In the genomic region with DNA sequence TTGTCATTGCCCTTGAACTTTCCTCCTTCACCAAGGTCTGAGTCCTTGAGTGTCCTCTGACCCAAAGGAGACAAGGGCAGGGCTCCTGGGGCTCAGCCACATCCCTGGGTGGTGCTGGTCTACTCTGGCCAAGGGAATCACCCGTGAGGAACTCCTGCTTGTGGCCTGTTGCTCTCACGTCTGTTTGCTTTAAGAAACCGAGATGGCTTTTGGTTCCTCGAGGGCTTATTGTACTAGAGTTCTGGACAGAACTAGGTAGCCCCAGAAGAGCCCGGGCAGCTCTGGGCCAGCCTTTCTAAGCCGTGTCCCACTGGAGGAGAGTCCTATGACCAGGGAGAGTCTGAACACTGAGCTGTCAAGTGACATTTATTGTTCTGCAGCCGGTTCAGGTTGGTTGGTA, we compare ENCODE assay signal across 36 mouse cellular contexts. TPM values are rescaled to one million over a fixed set of nuclear protein-coding genes. Genes with fewer than 3 reads are reported as not detected.
A peak's percentile ranks its signal among the peaks of the same experiment; 100 is the strongest.
DNase-seq lines count a peak whose midpoint lies in the region; ATAC-seq lines count a peak whose summit lies in the region.
"Had no signal": no experiment of that assay in that cellular context is flagged by ENCODE, and none has a peak within 500 bp of the region (broad histone marks: within the 10 kb centered on the region; RNA-seq: fewer than 3 reads in every experiment).

No protein-coding gene starts in this region.

- peaks cover 15% of the 10 kb centered on the region; the same call in 1 of the 2 replicates for H3K4me1 ChIP-seq in embryonic facial prominence, embryonic 13.5 days
- H3K4me1 ChIP-seq in embryonic facial prominence, embryonic 10.5 days: peaks cover 7% of the 10 kb centered on the region; the same call in 1 of the 2 replicates
- H3K4me1 ChIP-seq in embryonic facial prominence, embryonic 15.5 days: peaks cover 10% of the 10 kb centered on the region
- H3K4me1 ChIP-seq in stomach, embryonic 16.5 days (ENCODE audit: control insufficient read depth, insufficient read depth, low read length): 0 out of 2 replicates have a peak, but pooled peaks cover 2% of the 10 kb centered on the region
- no peaks in the 10 kb centered on the region for H3K4me1 ChIP-seq in forebrain, embryonic 11.5 days (replicated peaks; ENCODE audit: control insufficient read depth, insufficient read depth, low read length)
- H3K4me1 ChIP-seq: forebrain, embryonic 12.5 days; heart, embryonic 13.5 days; liver, embryonic 12.5 days; neural tube, embryonic 13.5 days had no signal

- DNase-seq in embryonic facial prominence, embryonic 10.5 days (ENCODE audit: low spot score): no peak
- DNase-seq in lung, postnatal 25 days (ENCODE audit: low spot score): peak; percentile 44
- no peak for DNase-seq in forebrain, embryonic 11.5 days (ENCODE audit: low spot score)
- DNase-seq in spleen, postnatal 36 days (ENCODE audit: low spot score in 2 of 2): no peak
- DNase-seq in frontal cortex, postnatal 14 days (ENCODE audit: low spot score in 2 of 2): no peak
- DNase-seq: adrenal gland, adult 8-10 months; cerebellum, adult 8-10 months; cerebellum, postnatal 25 days; gastrocnemius, adult 2 months; gastrocnemius, postnatal 36 days; heart, adult 2 months; heart, postnatal 14 days; kidney, adult 18-20 months; kidney, postnatal 36 days; left cerebral cortex, postnatal 4 days; liver, postnatal 0 days; right cerebral cortex, postnatal 4 days; thymus, adult 18-20 months; thymus, postnatal 25 days had no signal

- H3K9ac ChIP-seq in embryonic facial prominence, embryonic 13.5 days: no peak overlapping the region
- H3K9ac ChIP-seq in embryonic facial prominence, embryonic 15.5 days: no peak overlapping the region
- 0 out of 2 replicates have a peak overlapping the region, but pooled peaks have one; percentile 22 for H3K9ac ChIP-seq in stomach, embryonic 16.5 days (ENCODE audit: low read length)
- no peak overlapping the region for H3K9ac ChIP-seq in forebrain, embryonic 11.5 days (ENCODE audit: low read length)
- H3K9ac ChIP-seq: forebrain, embryonic 12.5 days; heart, embryonic 13.5 days; liver, embryonic 12.5 days; liver, postnatal 0 days; neural tube, embryonic 13.5 days had no signal

- ATAC-seq in embryonic facial prominence, embryonic 13.5 days (ENCODE audit: insufficient number of reproducible peaks, insufficient read depth, low FRiP score, low TSS enrichment, low read depth): no peak
- ATAC-seq in embryonic facial prominence, embryonic 15.5 days (ENCODE audit: insufficient number of reproducible peaks, low FRiP score, low TSS enrichment, low read depth): 0 out of 2 replicates have a peak, but pooled peaks have one; percentile 10
- ATAC-seq in stomach, embryonic 16.5 days (ENCODE audit: insufficient read depth, low FRiP score): peak; percentile 30; the same call in 1 of the 2 replicates
- ATAC-seq in forebrain, embryonic 11.5 days (replicated peaks; ENCODE audit: low FRiP score): no peak
- ATAC-seq: hindbrain, embryonic 16.5 days; liver, embryonic 12.5 days; liver, postnatal 0 days had no signal

- no peaks in the 10 kb centered on the region for H3K36me3 ChIP-seq in embryonic facial prominence, embryonic 13.5 days
- no peaks in the 10 kb centered on the region for H3K36me3 ChIP-seq in embryonic facial prominence, embryonic 10.5 days (replicated peaks)
- H3K36me3 ChIP-seq in embryonic facial prominence, embryonic 15.5 days: no peaks in the 10 kb centered on the region
- no peaks in the 10 kb centered on the region for H3K36me3 ChIP-seq in stomach, embryonic 16.5 days (ENCODE audit: control insufficient read depth, insufficient read depth, low read length)
- H3K36me3 ChIP-seq in forebrain, embryonic 11.5 days (ENCODE audit: control insufficient read depth, insufficient read depth, low read length): no peaks in the 10 kb centered on the region
- H3K36me3 ChIP-seq: forebrain, embryonic 12.5 days; G1E; heart, embryonic 13.5 days; hindbrain, embryonic 10.5 days; liver, embryonic 12.5 days; neural tube, embryonic 13.5 days had no signal

- no peak overlapping the region for H3K4me2 ChIP-seq in embryonic facial prominence, embryonic 13.5 days
- no peak overlapping the region for H3K4me2 ChIP-seq in embryonic facial prominence, embryonic 15.5 days (replicated peaks)
- no peak overlapping the region for H3K4me2 ChIP-seq in stomach, embryonic 16.5 days (ENCODE audit: low read depth, low read length)
- H3K4me2 ChIP-seq in forebrain, embryonic 11.5 days (ENCODE audit: low read depth, low read length, severe bottlenecking): no peak overlapping the region
- H3K4me2 ChIP-seq: forebrain, embryonic 12.5 days; heart, embryonic 13.5 days; liver, embryonic 12.5 days; midbrain, embryonic 11.5 days; neural tube, embryonic 13.5 days had no signal

- no peaks in the 10 kb centered on the region for H3K27me3 ChIP-seq in embryonic facial prominence, embryonic 13.5 days
- no peaks in the 10 kb centered on the region for H3K27me3 ChIP-seq in embryonic facial prominence, embryonic 10.5 days (replicated peaks; ENCODE audit: low read depth, poor library complexity, severe bottlenecking)
- no peaks in the 10 kb centered on the region for H3K27me3 ChIP-seq in embryonic facial prominence, embryonic 15.5 days
- H3K27me3 ChIP-seq in stomach, embryonic 16.5 days (ENCODE audit: control insufficient read depth, insufficient read depth, low read length): no peaks in the 10 kb centered on the region
- no peaks in the 10 kb centered on the region for H3K27me3 ChIP-seq in forebrain, embryonic 11.5 days (ENCODE audit: control insufficient read depth, insufficient read depth, low read length)
- H3K27me3 ChIP-seq: forebrain, embryonic 12.5 days; heart, embryonic 13.5 days; liver, embryonic 12.5 days; neural tube, embryonic 13.5 days had no signal

- H3K4me3 ChIP-seq in embryonic facial prominence, embryonic 13.5 days: no peak overlapping the region
- H3K4me3 ChIP-seq in embryonic facial prominence, embryonic 10.5 days: no peak overlapping the region
- no peak overlapping the region for H3K4me3 ChIP-seq in embryonic facial prominence, embryonic 15.5 days (replicated peaks)
- no peak overlapping the region for H3K4me3 ChIP-seq in stomach, embryonic 16.5 days (replicated peaks; ENCODE audit: low read length)
- H3K4me3 ChIP-seq in forebrain, embryonic 11.5 days (ENCODE audit: low read depth, low read length): no peak overlapping the region
- H3K4me3 ChIP-seq: erythroblast, embryonic 14.5 days; forebrain, embryonic 12.5 days; gastrocnemius, adult 2 months; heart, adult 2 months; heart, embryonic 13.5 days; hindbrain, embryonic 10.5 days; liver, embryonic 12.5 days; neural tube, embryonic 13.5 days had no signal

- H3K9me3 ChIP-seq in embryonic facial prominence, embryonic 13.5 days: no peaks in the 10 kb centered on the region
- no peaks in the 10 kb centered on the region for H3K9me3 ChIP-seq in embryonic facial prominence, embryonic 10.5 days
- H3K9me3 ChIP-seq in embryonic facial prominence, embryonic 15.5 days (replicated peaks): no peaks in the 10 kb centered on the region
- H3K9me3 ChIP-seq in stomach, embryonic 16.5 days (replicated peaks; ENCODE audit: control insufficient read depth, low read length): no peaks in the 10 kb centered on the region
- no peaks in the 10 kb centered on the region for H3K9me3 ChIP-seq in forebrain, embryonic 11.5 days (ENCODE audit: control insufficient read depth, low read length)
- H3K9me3 ChIP-seq: forebrain, embryonic 12.5 days; G1E; heart, embryonic 13.5 days; hindbrain, embryonic 10.5 days; liver, embryonic 12.5 days; neural tube, embryonic 13.5 days had no signal

- H3K27ac ChIP-seq in embryonic facial prominence, embryonic 13.5 days: peak overlapping the region; percentile 30; the same call in 1 of the 2 replicates
- no peak overlapping the region for H3K27ac ChIP-seq in embryonic facial prominence, embryonic 10.5 days (replicated peaks)
- H3K27ac ChIP-seq in embryonic facial prominence, embryonic 15.5 days (replicated peaks): no peak overlapping the region
- peak overlapping the region; percentile 86 for H3K27ac ChIP-seq in stomach, embryonic 16.5 days (ENCODE audit: low read length)
- no peak overlapping the region for H3K27ac ChIP-seq in forebrain, embryonic 11.5 days (ENCODE audit: low read depth, low read length)
- H3K27ac ChIP-seq: forebrain, embryonic 12.5 days; gastrocnemius, adult 2 months; heart, adult 2 months; heart, embryonic 13.5 days; hindbrain, embryonic 10.5 days; liver, embryonic 12.5 days; neural tube, embryonic 13.5 days had no signal

- WGBS in embryonic facial prominence, embryonic 13.5 days: 83% methylated on average over 7 of the region's 7 CpGs
- 87% methylated on average over 7 of the region's 7 CpGs for WGBS in embryonic facial prominence, embryonic 10.5 days
- 84% methylated on average over 7 of the region's 7 CpGs for WGBS in embryonic facial prominence, embryonic 15.5 days
- 69% methylated on average over 7 of the region's 7 CpGs for WGBS in stomach, embryonic 16.5 days
- 90% methylated on average over 7 of the region's 7 CpGs for WGBS in forebrain, embryonic 11.5 days

RNA-seq across cellular contexts. Expression of gene Gm32742, which starts 3.8 kb away (rescaled TPM):
- 0.03 TPM in 2 replicates for polyA plus RNA-seq in embryonic facial prominence, embryonic 13.5 days (2015; fragmentation: Nextera tagmentation; extraction: Ambion mirVana)
- polyA plus RNA-seq in embryonic facial prominence, embryonic 10.5 days (2016; fragmentation: Nextera tagmentation; extraction: Ambion mirVana): 0.01 TPM in 2 replicates
- polyA plus RNA-seq in embryonic facial prominence, embryonic 15.5 days (2015; fragmentation: Nextera tagmentation; extraction: Ambion mirVana): 0.17 and 0.27 TPM in 2 replicates
- 0.06 and 0.10 TPM in 2 replicates for polyA plus RNA-seq in stomach, embryonic 16.5 days (2015; fragmentation: Nextera tagmentation; extraction: Ambion mirVana)
- polyA plus RNA-seq in forebrain, embryonic 11.5 days (2014; fragmentation: Nextera tagmentation; extraction: Ambion mirVana): not detected in 2 replicates
- polyA plus RNA-seq: embryonic facial prominence, embryonic 11.5 days; erythroblast, embryonic 14.5 days; frontal cortex, adult 2 months; intestine, embryonic 14.5 days; liver, postnatal 0 days; midbrain, embryonic 11.5 days; midbrain, postnatal 0 days had no signal

RNA-seq across cellular contexts. Expression of gene Pou2af1, which starts 44.4 kb away (rescaled TPM):
- 0.15 TPM in 1 of 2 replicates, not detected in the other for polyA plus RNA-seq in embryonic facial prominence, embryonic 13.5 days (2015; fragmentation: Nextera tagmentation; extraction: Ambion mirVana)
- polyA plus RNA-seq in embryonic facial prominence, embryonic 10.5 days (2016; fragmentation: Nextera tagmentation; extraction: Ambion mirVana): not detected in 2 replicates
- polyA plus RNA-seq in embryonic facial prominence, embryonic 15.5 days (2015; fragmentation: Nextera tagmentation; extraction: Ambion mirVana): 0.07 and 0.39 TPM in 2 replicates
- polyA plus RNA-seq in stomach, embryonic 16.5 days (2015; fragmentation: Nextera tagmentation; extraction: Ambion mirVana): 0.60 and 0.66 TPM in 2 replicates
- polyA plus RNA-seq in forebrain, embryonic 11.5 days (2014; fragmentation: Nextera tagmentation; extraction: Ambion mirVana): not detected in 2 replicates
- polyA plus RNA-seq: embryonic facial prominence, embryonic 11.5 days; forebrain, embryonic 12.5 days; G1E; heart, embryonic 13.5 days; hindbrain, embryonic 10.5 days; kidney, embryonic 16.5 days; midbrain, postnatal 0 days; neural tube, embryonic 13.5 days had no signal

Comparison
In these comparisons a context has a peak if more than half of its experiments do, and no peak if none do; other contexts are left out.
1. ATAC-seq: peak in embryonic facial prominence, embryonic 15.5 days (single experiment) and stomach, embryonic 16.5 days (single experiment); none in embryonic facial prominence, embryonic 13.5 days (single experiment) and forebrain, embryonic 11.5 days (single experiment).
2. H3K27ac ChIP-seq: peak in embryonic facial prominence, embryonic 13.5 days (single experiment) and stomach, embryonic 16.5 days (single experiment); none in embryonic facial prominence, embryonic 10.5 days (single experiment), embryonic facial prominence, embryonic 15.5 days (single experiment) and forebrain, embryonic 11.5 days (single experiment).